Mouse (Mus musculus) ovary, adult 18-20 months (tissue): ENCODE measurements around the gene Cdk13.

Experiments used
- DNase-seq: peaks from one replicate; pipeline ENCODE4 v3.0.0; 2022; ENCODE audit warnings: low spot score, mixed read lengths

Gene Cdk13

GRCm38 (mm10) chr13:17804909-17805613 lies at the start of gene Cdk13:
TSS of gene Cdk13 (minus strand) at chr13:17805097.
- DNase-seq = peak; percentile 99

- no peak for DNase-seq
Observed at GRCm38 (mm10) chr13:17843336-17843735, 38.4 kb upstream of the Cdk13 start.

- DNase-seq = no peak
Observed at GRCm38 (mm10) chr13:17842756-17843155, 37.9 kb upstream of the Cdk13 start.

- DNase-seq = no peak
Observed at GRCm38 (mm10) chr13:17839137-17839536, 34.2 kb upstream of the Cdk13 start.

- no peak for DNase-seq
Observed at GRCm38 (mm10) chr13:17838484-17838851, 33.6 kb upstream of the Cdk13 start.

GRCm38 (mm10) chr13:17837610-17838483 lies 33.0 kb upstream of the Cdk13 start:
- no peak for DNase-seq

GRCm38 (mm10) chr13:17836808-17837207 lies 31.9 kb upstream of the Cdk13 start:
- DNase-seq = no peak

- no peak for DNase-seq
Observed at GRCm38 (mm10) chr13:17832940-17833339, 28.0 kb upstream of the Cdk13 start.

- no peak for DNase-seq
Observed at GRCm38 (mm10) chr13:17817226-17817625, 12.3 kb upstream of the Cdk13 start.

GRCm38 (mm10) chr13:17805614-17805975 lies 698 bp upstream of the Cdk13 start:
- DNase-seq = no peak

- peak; percentile 22 for DNase-seq
Observed at GRCm38 (mm10) chr13:17804058-17804841, 647 bp downstream of the Cdk13 start.

- DNase-seq = peak; percentile 67
Observed at GRCm38 (mm10) chr13:17803331-17804057, 1.4 kb downstream of the Cdk13 start.

- no peak for DNase-seq
Observed at GRCm38 (mm10) chr13:17802880-17803279, 2.0 kb downstream of the Cdk13 start.

- DNase-seq = no peak
Observed at GRCm38 (mm10) chr13:17799735-17800134, 5.2 kb downstream of the Cdk13 start.

- DNase-seq = no peak
Observed at GRCm38 (mm10) chr13:17795757-17796456, 9.0 kb downstream of the Cdk13 start.

GRCm38 (mm10) chr13:17783643-17784042 lies 21.3 kb downstream of the Cdk13 start:
- DNase-seq = no peak

GRCm38 (mm10) chr13:17779923-17780322 lies 25.0 kb downstream of the Cdk13 start:
- no peak for DNase-seq

GRCm38 (mm10) chr13:17776303-17776702 lies 28.6 kb downstream of the Cdk13 start:
- DNase-seq = no peak

- no peak for DNase-seq
Observed at GRCm38 (mm10) chr13:17775364-17775763, 29.5 kb downstream of the Cdk13 start.

GRCm38 (mm10) chr13:17773112-17773511 lies 31.8 kb downstream of the Cdk13 start:
- no peak for DNase-seq

GRCm38 (mm10) chr13:17772574-17772973 lies 32.3 kb downstream of the Cdk13 start:
- DNase-seq = no peak
